Mouse (Mus musculus) forebrain, embryonic 13.5 days (tissue): Measurements from ENCODE around the gene Ints14. TPM values are rescaled to one million over a fixed set of nuclear protein-coding genes. Genes with fewer than 3 reads are reported as not detected.

ENCODE experiments used
- ATAC-seq: fragments of 200-750 bp; cut with Nextera tagmentation; 2 replicates; pipeline ENCODE4 v1.8.0; 2017
- H3K27ac ChIP-seq: fragments of 300-500 bp; sonication (generic); 2 replicates; pipeline ENCODE4 v1.5.1; 2015; ENCODE audit warnings: inconsistent platforms, mild to moderate bottlenecking, moderate library complexity
- H3K27me3 ChIP-seq: fragments of 300-500 bp; sonication (generic); 2 replicates; pipeline ENCODE4 v1.6.1; 2015; ENCODE audit warnings: mild to moderate bottlenecking, inconsistent platforms
- H3K36me3 ChIP-seq: fragments of 300-500 bp; sonication (generic); 2 replicates; pipeline ENCODE4 v1.6.1; 2015; ENCODE audit warnings: mild to moderate bottlenecking, inconsistent platforms; ENCODE audit not compliant: poor library complexity, severe bottlenecking
- H3K4me1 ChIP-seq: fragments of 300-500 bp; sonication (generic); 2 replicates; pipeline ENCODE4 v1.6.1; 2015; ENCODE audit warnings: inconsistent platforms
- H3K4me2 ChIP-seq: fragments of 300-500 bp; sonication (generic); 2 replicates; pipeline ENCODE4 v1.6.1; 2015; ENCODE audit warnings: inconsistent platforms, mild to moderate bottlenecking, moderate library complexity
- H3K4me3 ChIP-seq: fragments of 300-500 bp; sonication (generic); 2 replicates; pipeline ENCODE4 v1.5.1; 2015; ENCODE audit warnings: mild to moderate bottlenecking, inconsistent platforms
- H3K9ac ChIP-seq: fragments of 300-500 bp; sonication (generic); 2 replicates; pipeline ENCODE4 v1.6.1; 2015; ENCODE audit warnings: mild to moderate bottlenecking, inconsistent platforms
- H3K9me3 ChIP-seq: fragments of 300-500 bp; sonication (generic); replicated peaks from 2 replicates; pipeline ENCODE4 v1.6.1; 2016; ENCODE audit warnings: inconsistent platforms
- WGBS: fragments of 180-500 bp; shearing (Covaris S2); methylation state at CpG from one replicate; pipeline ENCODE4 v1.1.7; 2015; 5-methylcytosine and 5-hydroxymethylcytosine counted together
- polyA plus RNA-seq: library from polyadenylated mRNA; unstranded; fragments of >200 nt; fragmentation: Nextera tagmentation; extraction: Ambion mirVana; gene quantifications from 2 replicates; pipeline ENCODE4 v1.2.1, GENCODE M21; 2015

Ints14 gene
- polyA plus RNA-seq, result 50.4 and 57.4 TPM in 2 replicates

- peaks cover 9% of the 10 kb centered on the region for H3K4me1 ChIP-seq
- peak within 1 kb of the TSS; percentile 78 for H3K27ac ChIP-seq
- no peaks in the 10 kb centered on the region for H3K9me3 ChIP-seq
- H3K9ac ChIP-seq, result peak within 1 kb of the TSS; percentile 91
- no peaks in the 10 kb centered on the region for H3K27me3 ChIP-seq
- peak; percentile 99 for ATAC-seq
- WGBS, result 6% methylated on average over 29 of the region's 29 CpGs
- H3K4me2 ChIP-seq, result peak within 1 kb of the TSS; percentile 80
- peaks cover 25% of the 10 kb centered on the region for H3K36me3 ChIP-seq
- peak within 1 kb of the TSS; percentile 84 for H3K4me3 ChIP-seq
Observed at GRCm38 (mm10) chr9:64960117-64960977, at the start of gene Ints14. Gene Ints14, plus strand, starts transcription at chr9:64960905.

GRCm38 (mm10) chr9:64913406-64913805 lies 47.3 kb upstream of the Ints14 start:
- H3K36me3 ChIP-seq, result peaks cover 35% of the 10 kb centered on the region
- WGBS, result 97% methylated on average over 4 of the region's 4 CpGs
- H3K27me3 ChIP-seq, result no peaks in the 10 kb centered on the region
- H3K4me3 ChIP-seq, result no peak overlapping the region
- no peaks in the 10 kb centered on the region for H3K4me1 ChIP-seq
- no peak overlapping the region for H3K9ac ChIP-seq
- H3K9me3 ChIP-seq, result no peaks in the 10 kb centered on the region; the same call in 1 of the 2 replicates
- no peak overlapping the region for H3K4me2 ChIP-seq
- no peak overlapping the region for H3K27ac ChIP-seq
- ATAC-seq, result no peak

- 95% methylated on average over 2 of the region's 2 CpGs for WGBS
- Histone ChIP-seq H3K9me3 (no peaks in the 10 kb centered on the region; the same call in 1 of the 2 replicates), H3K27ac (no peak overlapping the region), H3K9ac (no peak overlapping the region), H3K4me1 (no peaks in the 10 kb centered on the region), H3K27me3 (no peaks in the 10 kb centered on the region), H3K36me3 (peaks cover 35% of the 10 kb centered on the region), H3K4me3 (no peak overlapping the region), H3K4me2 (no peak overlapping the region)
- ATAC-seq, result no peak
Observed at GRCm38 (mm10) chr9:64913973-64914372, 46.7 kb upstream of the Ints14 start.

GRCm38 (mm10) chr9:64914629-64915028 lies 46.1 kb upstream of the Ints14 start:
- Histone ChIP-seq H3K36me3 (peaks cover 35% of the 10 kb centered on the region), H3K27ac (no peak overlapping the region), H3K27me3 (no peaks in the 10 kb centered on the region), H3K4me3 (no peak overlapping the region), H3K4me2 (no peak overlapping the region), H3K9ac (no peak overlapping the region), H3K4me1 (no peaks in the 10 kb centered on the region), H3K9me3 (no peaks in the 10 kb centered on the region; the same call in 1 of the 2 replicates)
- no peak for ATAC-seq
- 93% methylated on average over 4 of the region's 4 CpGs for WGBS

GRCm38 (mm10) chr9:64918560-64918959 lies 42.1 kb upstream of the Ints14 start:
- Histone ChIP-seq H3K36me3 (peaks cover 8% of the 10 kb centered on the region), H3K9me3 (no peaks in the 10 kb centered on the region; the same call in 1 of the 2 replicates), H3K4me3 (peak overlapping the region; percentile 24), H3K27ac (no peak overlapping the region), H3K4me2 (peak overlapping the region; percentile 49), H3K9ac (no peak overlapping the region), H3K27me3 (no peaks in the 10 kb centered on the region), H3K4me1 (no peaks in the 10 kb centered on the region)
- WGBS, result 36% methylated on average over 16 of the region's 16 CpGs
- ATAC-seq, result no peak

GRCm38 (mm10) chr9:64925771-64926170 lies 34.9 kb upstream of the Ints14 start:
- Histone ChIP-seq H3K4me3 (no peak overlapping the region), H3K27me3 (no peaks in the 10 kb centered on the region), H3K4me1 (peaks cover 16% of the 10 kb centered on the region), H3K9me3 (no peaks in the 10 kb centered on the region), H3K36me3 (no peaks in the 10 kb centered on the region), H3K9ac (no peak overlapping the region), H3K4me2 (no peak overlapping the region), H3K27ac (no peak overlapping the region)
- WGBS, result 26% methylated on average over 5 of the region's 5 CpGs
- ATAC-seq, result peak; percentile 53; the same call in 1 of the 2 replicates

- WGBS, result 62% methylated on average over 8 of the region's 8 CpGs
- Histone ChIP-seq H3K27ac (peak overlapping the region; percentile 11; the same call in 1 of the 2 replicates), H3K4me1 (peaks cover 16% of the 10 kb centered on the region), H3K36me3 (no peaks in the 10 kb centered on the region), H3K9ac (no peak overlapping the region), H3K4me2 (no peak overlapping the region), H3K27me3 (no peaks in the 10 kb centered on the region), H3K9me3 (no peaks in the 10 kb centered on the region), H3K4me3 (no peak overlapping the region)
- ATAC-seq, result peak; percentile 61; the same call in 1 of the 2 replicates
Observed at GRCm38 (mm10) chr9:64926201-64926991, 34.3 kb upstream of the Ints14 start.

- Histone ChIP-seq H3K9ac (no peak overlapping the region), H3K4me2 (no peak overlapping the region), H3K4me1 (peaks cover 21% of the 10 kb centered on the region), H3K36me3 (no peaks in the 10 kb centered on the region), H3K4me3 (no peak overlapping the region), H3K9me3 (no peaks in the 10 kb centered on the region), H3K27ac (no peak overlapping the region), H3K27me3 (no peaks in the 10 kb centered on the region)
- WGBS, result 85% methylated on average over 4 of the region's 4 CpGs
- no peak for ATAC-seq
Observed at GRCm38 (mm10) chr9:64930256-64930655, 30.4 kb upstream of the Ints14 start.

GRCm38 (mm10) chr9:64931751-64932610 lies 28.7 kb upstream of the Ints14 start:
- no peak overlapping the region for H3K4me3 ChIP-seq
- no peaks in the 10 kb centered on the region for H3K27me3 ChIP-seq
- H3K9me3 ChIP-seq, result no peaks in the 10 kb centered on the region
- no peak overlapping the region for H3K27ac ChIP-seq
- 0 out of 2 replicates have a peak, but pooled peaks cover 6% of the 10 kb centered on the region for H3K4me1 ChIP-seq
- no peaks in the 10 kb centered on the region for H3K36me3 ChIP-seq
- ATAC-seq, result no peak
- WGBS, result 81% methylated on average over 7 of the region's 7 CpGs
- no peak overlapping the region for H3K4me2 ChIP-seq
- H3K9ac ChIP-seq, result no peak overlapping the region

GRCm38 (mm10) chr9:64934015-64934754 lies 26.5 kb upstream of the Ints14 start:
- Histone ChIP-seq H3K27me3 (no peaks in the 10 kb centered on the region), H3K9ac (no peak overlapping the region), H3K27ac (no peak overlapping the region), H3K4me3 (no peak overlapping the region), H3K9me3 (no peaks in the 10 kb centered on the region), H3K4me1 (0 out of 2 replicates have a peak, but pooled peaks cover 6% of the 10 kb centered on the region), H3K4me2 (no peak overlapping the region), H3K36me3 (no peaks in the 10 kb centered on the region)
- WGBS, result 69% methylated on average over 15 of the region's 15 CpGs
- no peak for ATAC-seq

GRCm38 (mm10) chr9:64936508-64936907 lies 24.2 kb upstream of the Ints14 start:
- 3% methylated on average over 6 of the region's 6 CpGs for WGBS

More at GRCm38 (mm10) chr9:64936508-64936907, 24.2 kb upstream of the Ints14 start:
- 0 out of 2 replicates have a peak, but pooled peaks cover 6% of the 10 kb centered on the region for H3K4me1 ChIP-seq
- no peak for ATAC-seq
- H3K9me3 ChIP-seq, result no peaks in the 10 kb centered on the region
- no peak overlapping the region for H3K4me2 ChIP-seq
- H3K27ac ChIP-seq, result no peak overlapping the region
- H3K9ac ChIP-seq, result no peak overlapping the region
- no peak overlapping the region for H3K4me3 ChIP-seq
- H3K36me3 ChIP-seq, result no peaks in the 10 kb centered on the region
- no peaks in the 10 kb centered on the region for H3K27me3 ChIP-seq
